Mouse (Mus musculus): ENCODE measurements around the gene 1700024B05Rik.
"Not testable (repeated sequence)": the region's sequence is repeated elsewhere in the genome, so short reads cannot be mapped to it uniquely, and the experiment has no call there.

Gene 1700024B05Rik

DNA sequence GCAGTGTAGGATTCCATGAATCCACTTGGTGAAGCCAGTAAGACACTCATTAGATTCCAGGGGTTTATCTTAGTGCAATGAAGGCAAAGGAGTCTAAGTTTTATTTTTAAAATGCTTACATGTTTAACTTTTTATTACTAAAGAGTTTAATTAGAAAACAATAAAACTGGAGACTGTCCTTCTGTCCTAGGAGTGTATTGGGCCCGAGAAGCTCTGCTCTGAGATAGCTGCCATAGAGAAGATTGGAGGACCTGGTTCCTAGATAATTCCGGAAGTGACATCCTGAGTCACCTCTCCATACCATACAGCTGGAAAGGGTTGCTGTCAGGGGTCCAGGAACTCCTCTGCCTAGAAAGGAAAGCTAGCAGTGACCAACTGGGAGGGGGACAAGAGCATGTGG, at the start of gene 1700024B05Rik:
TSS of gene 1700024B05Rik (plus strand) at position 301 of the 400 bp plus-strand sequence.
- not testable (repeated sequence) for DNase-seq

- DNase-seq: not testable (repeated sequence)
Observed at GRCm38 (mm10) chr14:41907190-41907589, 36.6 kb upstream of the 1700024B05Rik start, which contains the start of gene Gm7980. Gene Gm7980 (minus strand): TSS chr14:41907290.

DNA sequence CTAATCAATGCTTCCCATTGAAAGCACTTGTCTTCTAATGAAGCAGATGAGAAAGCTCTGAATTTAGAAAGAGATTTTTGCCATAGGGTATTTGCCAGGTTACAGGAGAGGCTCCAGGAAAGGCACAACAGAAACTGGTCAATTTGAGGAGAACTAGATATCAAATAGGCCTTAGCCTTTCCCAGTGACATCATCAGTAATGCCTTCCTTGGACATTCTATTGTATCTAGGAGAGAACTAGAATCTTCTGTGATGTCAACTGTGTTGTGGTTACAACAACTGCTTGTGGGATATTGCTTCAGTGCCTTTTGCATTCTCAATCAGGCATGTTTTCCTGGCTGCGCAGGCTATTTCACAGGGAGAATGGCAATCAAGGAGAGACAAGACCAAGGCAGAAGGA, 19.1 kb upstream of the 1700024B05Rik start, which contains the start of gene 1700049E17Rik1:
TSS of gene 1700049E17Rik1 (plus strand) at position 301 of the 400 bp plus-strand sequence.
- DNase-seq: not testable (repeated sequence)

DNA sequence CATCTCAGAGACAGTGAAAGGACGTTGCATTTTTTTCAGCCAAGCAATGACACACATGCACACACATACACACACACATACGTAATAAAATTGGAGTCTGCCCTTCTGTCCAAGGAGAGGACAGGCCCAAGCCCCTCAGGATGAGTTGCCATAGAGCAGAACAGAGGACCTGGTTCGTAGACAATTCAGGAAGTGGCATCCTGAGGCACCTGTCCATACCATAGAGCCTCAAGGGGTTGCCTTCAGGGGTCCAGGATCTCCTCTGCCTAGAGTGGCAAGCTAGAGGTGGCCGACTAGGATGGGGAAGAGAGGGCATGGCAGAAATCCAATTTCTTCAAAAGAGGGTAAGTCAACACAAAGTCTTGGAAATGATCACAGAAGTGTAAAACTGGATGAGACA, 20.3 kb downstream of the 1700024B05Rik start:
- DNase-seq: not testable (repeated sequence)

DNA sequence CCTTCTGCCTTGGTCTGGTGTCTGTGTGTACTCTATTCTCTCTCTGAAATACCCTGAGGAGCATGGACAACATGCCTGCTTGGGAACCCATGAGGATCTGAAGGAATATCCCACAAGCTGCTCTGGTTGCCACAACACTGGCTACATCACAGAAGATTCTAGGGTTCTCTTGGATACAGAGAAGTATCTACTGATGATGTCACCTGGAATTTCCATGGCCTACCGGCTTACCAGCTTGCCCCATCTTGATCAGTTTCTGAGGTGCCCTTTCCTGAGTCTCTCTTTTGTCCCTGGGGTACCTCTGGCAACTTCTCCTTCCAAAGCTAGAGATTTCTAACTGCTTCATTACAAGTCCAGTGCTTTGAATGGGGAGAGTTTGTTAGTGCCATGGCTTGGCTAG, 24.0 kb downstream of the 1700024B05Rik start, which contains the start of gene Gm6401:
TSS of gene Gm6401 (minus strand) at position 101 of the 400 bp plus-strand sequence.
- DNase-seq: not testable (repeated sequence)

GRCm38 (mm10) chr14:41968596-41968995, 24.8 kb downstream of the 1700024B05Rik start:
- not testable (repeated sequence) for DNase-seq

- DNase-seq: not testable (repeated sequence)
Observed at GRCm38 (mm10) chr14:41983225-41983624, 39.4 kb downstream of the 1700024B05Rik start, which contains the start of gene Gm3543. Gene Gm3543 (minus strand): TSS chr14:41983325.
